Mouse (Mus musculus) midbrain, embryonic 11.5 days (tissue): ENCODE measurements around the gene Dgki. TPM values are rescaled to one million over a fixed set of nuclear protein-coding genes. Genes with fewer than 3 reads are reported as not detected.

ENCODE experiments used
- ATAC-seq: fragments of 200-750 bp; cut with Nextera tagmentation; 2 replicates; pipeline ENCODE4 v1.8.0; 2017; ENCODE audit warnings: moderate TSS enrichment, moderate library complexity; ENCODE audit not compliant: low FRiP score
- DNase-seq: peaks from one replicate; pipeline ENCODE4 v3.0.0; 2015; ENCODE audit warnings: low spot score; ENCODE audit errors: missing footprints
- H3K27ac ChIP-seq: fragments of 300-500 bp; sonication (generic); 2 replicates; pipeline ENCODE4 v1.5.1; 2014; ENCODE audit warnings: low read depth, low read length
- H3K27me3 ChIP-seq: fragments of 300-500 bp; sonication (generic); 2 replicates; pipeline ENCODE4 v1.6.1; 2014; ENCODE audit warnings: mild to moderate bottlenecking, low read length, moderate library complexity, mixed read lengths; ENCODE audit not compliant: control insufficient read depth, insufficient read depth
- H3K36me3 ChIP-seq: fragments of 300-500 bp; sonication (generic); 2 replicates; pipeline ENCODE4 v1.6.1; 2014; ENCODE audit warnings: mild to moderate bottlenecking, low read length, moderate library complexity, mixed read lengths; ENCODE audit not compliant: control insufficient read depth, insufficient read depth
- H3K4me1 ChIP-seq: fragments of 300-500 bp; sonication (generic); 2 replicates; pipeline ENCODE4 v1.6.1; 2014; ENCODE audit warnings: low read length; ENCODE audit not compliant: control insufficient read depth, insufficient read depth
- H3K4me2 ChIP-seq: fragments of 300-500 bp; sonication (generic); 2 replicates; pipeline ENCODE4 v1.6.1; 2014; ENCODE audit warnings: mild to moderate bottlenecking, moderate library complexity
- H3K4me3 ChIP-seq: fragments of 300-500 bp; sonication (generic); 2 replicates; pipeline ENCODE4 v1.5.1; 2014; ENCODE audit warnings: low read depth, low read length
- H3K9ac ChIP-seq: fragments of 300-500 bp; sonication (generic); 2 replicates; pipeline ENCODE4 v1.6.1; 2014; ENCODE audit warnings: low read length
- H3K9me3 ChIP-seq: fragments of 300-500 bp; sonication (generic); 2 replicates; pipeline ENCODE4 v1.6.1; 2016; ENCODE audit warnings: low read length; ENCODE audit not compliant: control insufficient read depth
- WGBS: fragments of 180-500 bp; shearing (Covaris S2); extraction: QIAGEN DNeasy Blood & Tissue Kit; methylation state at CpG from one replicate; pipeline ENCODE4 v1.1.7; 2014; 5-methylcytosine and 5-hydroxymethylcytosine counted together
- polyA plus RNA-seq: library from polyadenylated mRNA; unstranded; fragments of >200 nt; fragmentation: Nextera tagmentation; extraction: Ambion mirVana; gene quantifications from 2 replicates; pipeline ENCODE4 v1.2.1, GENCODE M21; 2014

Gene Dgki
- polyA plus RNA-seq, 1 experiment from 2014 or later = 2.1 TPM

DNA sequence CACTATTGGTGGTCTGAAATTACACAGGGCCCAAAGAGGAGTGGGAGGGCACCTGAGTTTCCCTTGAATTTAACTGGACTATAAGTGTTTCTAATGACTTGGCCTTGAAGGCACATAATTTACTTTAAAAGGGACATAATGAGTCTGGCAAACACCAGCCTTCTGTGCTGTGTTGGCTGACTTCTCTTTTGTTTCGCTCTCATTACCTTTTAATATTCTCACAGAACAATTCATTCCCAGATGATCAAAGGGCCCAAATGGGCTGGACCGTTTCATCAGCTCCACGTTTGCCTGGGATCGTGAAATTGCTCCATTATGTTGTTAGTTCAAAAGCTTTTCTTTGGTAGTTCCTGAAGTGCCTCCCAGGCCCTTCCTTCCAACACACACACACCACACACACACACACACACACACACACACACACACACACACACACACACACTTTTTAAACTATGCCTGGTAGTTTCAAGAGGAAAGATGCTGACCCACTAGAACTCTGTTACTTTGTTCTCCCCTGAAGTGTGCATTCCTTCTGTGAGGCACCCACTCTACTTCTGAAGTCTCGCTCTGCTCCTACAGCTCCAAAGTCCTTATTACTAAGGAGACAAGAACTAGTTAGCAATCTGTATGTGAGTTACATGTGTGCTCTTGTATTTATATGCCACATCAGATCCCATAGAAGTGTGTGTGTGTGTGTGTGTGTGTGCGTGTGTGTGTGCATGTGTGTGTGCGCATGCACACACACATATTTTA, 491.5 kb downstream of the Dgki start:
- Histone ChIP-seq H3K9ac (peak overlapping the region; percentile 76), H3K27ac (no peak overlapping the region), H3K27me3 (peaks cover 7% of the 10 kb centered on the region), H3K9me3 (no peaks in the 10 kb centered on the region), H3K4me2 (peak overlapping the region; percentile 67), H3K4me3 (peak overlapping the region; percentile 52), H3K4me1 (peaks cover 7% of the 10 kb centered on the region), H3K36me3 (no peaks in the 10 kb centered on the region)
- peak; percentile 87 for DNase-seq
- WGBS = 21% methylated on average over 7 of the region's 7 CpGs
- ATAC-seq = no peak

DNA sequence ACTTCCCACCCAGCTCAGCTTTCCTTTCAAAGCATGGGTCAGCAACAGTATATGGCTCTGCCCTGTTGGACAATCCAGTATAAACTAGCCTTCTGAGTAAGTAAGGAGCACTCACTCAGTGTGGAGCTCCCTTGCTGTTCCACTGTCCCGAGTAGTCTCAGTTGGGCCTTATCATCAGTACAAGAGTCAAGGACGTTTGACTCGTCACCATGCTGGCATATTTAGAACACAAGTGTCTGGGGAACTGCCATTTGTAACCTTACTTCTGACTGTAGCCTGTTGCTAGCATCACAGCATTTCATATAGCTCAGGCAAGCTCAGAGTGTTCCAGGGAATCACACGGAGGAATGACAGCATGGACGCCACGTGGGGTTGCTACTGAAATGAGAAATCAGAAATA, 493.1 kb downstream of the Dgki start:
- ATAC-seq = no peak
- peak; percentile 71 for DNase-seq
- Histone ChIP-seq H3K27ac (no peak overlapping the region), H3K9me3 (no peaks in the 10 kb centered on the region), H3K36me3 (no peaks in the 10 kb centered on the region), H3K27me3 (peaks cover 7% of the 10 kb centered on the region), H3K4me2 (no peak overlapping the region), H3K4me1 (peaks cover 7% of the 10 kb centered on the region), H3K4me3 (no peak overlapping the region), H3K9ac (no peak overlapping the region)
- WGBS = 93% methylated on average over 6 of the region's 6 CpGs

DNA sequence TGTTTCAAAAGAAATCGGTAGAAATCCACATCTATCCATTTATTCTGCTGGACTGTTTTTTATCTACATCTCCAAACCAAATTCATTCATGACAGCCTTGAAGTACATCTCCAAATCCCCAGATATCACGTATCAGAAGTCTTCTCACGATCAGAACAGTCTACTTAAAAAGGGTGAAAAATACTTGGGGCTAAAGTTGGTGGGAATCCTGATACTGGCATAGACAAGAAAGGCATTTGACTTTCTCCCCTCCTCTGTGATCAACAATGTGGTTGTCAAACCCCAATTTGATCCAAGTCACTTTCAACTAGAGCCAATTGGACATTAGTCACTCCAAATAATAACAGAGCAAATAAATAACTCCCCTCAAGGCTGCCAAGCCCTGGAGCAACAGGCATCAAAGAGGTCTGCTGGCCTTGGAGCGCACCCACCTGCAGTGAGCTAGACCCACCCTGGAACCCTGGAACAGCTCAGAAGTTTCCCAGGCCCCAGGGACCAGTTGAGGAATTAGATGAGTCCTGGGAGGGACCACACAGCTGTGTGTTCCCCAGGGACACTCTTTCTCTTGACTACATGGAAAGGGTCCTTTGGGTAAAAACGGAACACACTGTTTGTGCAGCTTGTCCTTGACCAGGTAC, 499.6 kb downstream of the Dgki start:
- H3K27me3 ChIP-seq = no peaks in the 10 kb centered on the region
- no peak overlapping the region for H3K4me3 ChIP-seq
- H3K36me3 ChIP-seq = no peaks in the 10 kb centered on the region
- no peak overlapping the region for H3K4me2 ChIP-seq
- ATAC-seq (no peak), DNase-seq (no peak)
- peaks cover 4% of the 10 kb centered on the region; the same call in 1 of the 2 replicates for H3K4me1 ChIP-seq
- WGBS = 72% methylated on average over 5 of the region's 5 CpGs
- no peak overlapping the region for H3K27ac ChIP-seq
- H3K9ac ChIP-seq = no peak overlapping the region
- H3K9me3 ChIP-seq = no peaks in the 10 kb centered on the region

DNA sequence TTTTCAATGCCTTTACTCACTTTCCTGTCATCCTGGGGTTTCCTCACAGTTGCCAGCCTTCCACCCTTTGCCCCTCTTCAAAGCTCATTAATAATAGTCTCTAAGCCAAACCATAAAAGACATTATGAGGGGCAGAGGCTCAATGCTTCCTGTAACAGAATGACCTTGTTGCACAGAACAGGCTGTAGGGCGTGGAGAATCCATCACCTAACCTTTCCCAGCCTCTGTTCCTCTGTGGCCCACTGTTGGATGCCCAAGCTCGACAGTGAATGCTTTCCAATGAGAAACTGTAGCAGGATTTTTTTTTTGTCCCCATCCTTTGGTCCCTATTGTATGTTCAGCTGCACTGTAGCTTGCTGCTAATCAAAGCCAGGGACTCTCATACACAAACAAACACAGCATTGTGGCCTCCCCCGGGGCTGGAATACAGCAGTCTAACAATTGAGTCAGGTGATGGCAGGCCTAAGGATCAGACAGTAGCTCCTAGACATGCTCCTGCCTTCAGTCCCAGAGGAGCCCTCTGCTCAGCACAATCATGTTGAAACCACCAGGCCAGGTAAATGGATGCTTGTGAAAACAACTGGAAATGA, 502.8 kb downstream of the Dgki start:
- Histone ChIP-seq H3K9ac (no peak overlapping the region), H3K4me1 (peaks cover 4% of the 10 kb centered on the region; the same call in 1 of the 2 replicates), H3K36me3 (no peaks in the 10 kb centered on the region), H3K4me2 (no peak overlapping the region), H3K4me3 (no peak overlapping the region), H3K9me3 (no peaks in the 10 kb centered on the region), H3K27me3 (no peaks in the 10 kb centered on the region), H3K27ac (no peak overlapping the region)
- WGBS = 55% methylated on average over 3 of the region's 3 CpGs
- no peak for ATAC-seq
- no peak for DNase-seq

Other genes starting within 250 kb of the Dgki start
- gene Creb3l2, start 142.0 kb upstream of the Dgki start, polyA plus RNA-seq = 4.9 and 5.5 TPM in 2 replicates
- gene Akr1d1, start 230.0 kb upstream of the Dgki start, polyA plus RNA-seq = not detected in 2 replicates